7 mouse cellular contexts compared by ENCODE assay signal in the genomic region with DNA sequence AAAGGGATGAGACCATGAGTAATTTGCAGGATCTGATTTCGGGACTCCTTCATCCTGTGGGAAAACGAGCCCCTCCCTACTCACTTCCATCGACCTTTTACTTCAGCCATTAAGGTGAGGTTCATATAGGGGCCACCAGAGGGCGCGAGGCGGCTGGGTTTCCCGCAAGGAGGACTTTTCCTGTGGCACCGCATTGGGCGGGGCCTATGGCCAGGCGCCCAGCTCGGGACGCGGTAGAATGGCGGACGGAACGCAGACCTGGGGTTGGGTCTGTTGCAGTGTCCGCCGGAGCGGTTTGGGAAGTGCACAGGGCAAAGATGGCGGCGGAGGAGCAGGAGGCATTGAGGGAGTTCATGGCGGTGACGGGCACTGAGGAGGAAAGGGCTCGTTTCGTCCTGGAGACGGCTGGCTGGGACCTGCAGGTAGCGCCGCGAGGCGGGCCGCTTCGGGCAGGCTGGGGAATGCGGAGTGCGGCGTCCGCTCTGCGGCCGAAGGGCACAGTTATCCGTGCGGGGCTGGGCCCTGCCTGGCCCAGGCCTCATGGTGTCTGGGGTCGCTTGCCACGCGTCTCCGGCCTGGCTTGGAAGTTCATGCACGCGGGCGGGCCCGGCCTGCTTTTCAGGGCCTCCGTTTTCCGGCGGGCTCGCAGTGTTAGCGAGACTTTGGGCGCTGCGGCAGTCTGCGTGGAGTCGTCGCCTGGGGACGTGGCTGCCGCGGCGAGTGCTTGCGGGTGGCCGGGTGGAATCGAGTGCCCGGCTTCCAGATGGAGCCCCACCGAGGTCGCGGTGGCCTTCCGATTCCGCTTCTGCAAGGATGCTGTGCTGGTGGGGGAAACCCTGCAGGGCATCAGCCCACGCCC.
DNase-seq lines count a peak whose midpoint lies in the region; ATAC-seq lines count a peak whose summit lies in the region.
"Not testable (repeated sequence)": the region's sequence is repeated elsewhere in the genome, so short reads cannot be mapped to it uniquely, and the experiment has no call there.

No protein-coding gene starts in this region.

- not testable (repeated sequence) for H3K27me3 ChIP-seq in intestine, embryonic 15.5 days (replicated peaks); midbrain, embryonic 10.5 days (ENCODE audit: low read depth, poor library complexity, severe bottlenecking)

- H3K4me1 ChIP-seq in intestine, embryonic 15.5 days (replicated peaks); midbrain, embryonic 10.5 days: not testable (repeated sequence)

- H3K27ac ChIP-seq in intestine, embryonic 15.5 days, result peak overlapping the region; percentile 79
- H3K27ac ChIP-seq in midbrain, embryonic 10.5 days (replicated peaks), result peak overlapping the region; percentile 89

- intact Hi-C loops in gastrocnemius, postnatal 36 days (cut with DNase I); left cerebral cortex, postnatal 25 days (cut with DNase I): not testable (repeated sequence)

- peak; percentile 100 for DNase-seq in adrenal gland, adult 2 months
- peak; percentile 62 for DNase-seq in embryo, embryonic 11.5 days (ENCODE audit: low read depth, low spot score)
- DNase-seq in gastrocnemius, postnatal 36 days, result peak; percentile 100
- peak; percentile 100 for DNase-seq in left cerebral cortex, postnatal 25 days (ENCODE audit: low spot score in 2 of 2)
- DNase-seq in midbrain, embryonic 10.5 days (ENCODE audit: low spot score), result peak; percentile 93
- peak; percentile 100 for DNase-seq in right cerebral cortex, postnatal 4 days

- peak overlapping the region; percentile 81 for H3K9ac ChIP-seq in intestine, embryonic 15.5 days

- ATAC-seq in intestine, embryonic 15.5 days, result peak; percentile 100

- not testable (repeated sequence) for H3K36me3 ChIP-seq in intestine, embryonic 15.5 days; midbrain, embryonic 10.5 days

- peak overlapping the region; percentile 47 for H3K4me2 ChIP-seq in intestine, embryonic 15.5 days (replicated peaks)

- H3K9me3 ChIP-seq in intestine, embryonic 15.5 days, result not testable (repeated sequence)
- peaks cover 13% of the 10 kb centered on the region; the same call in 1 of the 2 replicates for H3K9me3 ChIP-seq in midbrain, embryonic 10.5 days (replicated peaks)

- 7% methylated on average over 69 of the region's 72 CpGs for WGBS in intestine, embryonic 15.5 days
- 14% methylated on average over 70 of the region's 72 CpGs for WGBS in midbrain, embryonic 10.5 days

- H3K4me3 ChIP-seq in intestine, embryonic 15.5 days (replicated peaks), result peak overlapping the region; percentile 62
- peak overlapping the region; percentile 61 for H3K4me3 ChIP-seq in midbrain, embryonic 10.5 days

Comparison
In these comparisons a context has a peak if more than half of its experiments do, and no peak if none do; other contexts are left out.
1. Peak in every context shown above with its lines: DNase-seq, ATAC-seq, H3K4me3 ChIP-seq and H3K27ac ChIP-seq.